In genomic region chr15:98096957-98097356, GRCm38 (mm10) we compare ENCODE assay signal across 10 mouse cellular contexts. TPM values are rescaled to one million over a fixed set of nuclear protein-coding genes. Genes with fewer than 3 reads are reported as not detected.
DNase-seq lines count a peak whose midpoint lies in the region; ATAC-seq and TF ChIP-seq lines count a peak whose summit lies in the region.
"Had no signal": no experiment of that assay in that cellular context is flagged by ENCODE, and none has a peak within 500 bp of the region (broad histone marks: within the 10 kb centered on the region; RNA-seq: fewer than 3 reads in every experiment).

No protein-coding gene starts in this region.

- WGBS in kidney, postnatal 0 days: 64% methylated on average over 3 of the region's 3 CpGs

- no peak for DNase-seq in kidney, postnatal 0 days (ENCODE audit: low spot score)
- DNase-seq in kidney, postnatal 36 days: no peak
- peak; percentile 33 for DNase-seq in 416B (ENCODE audit: low read depth)
- peak; percentile 53 to 55 for DNase-seq in B cell, adult 2 months
- no peak for DNase-seq in spleen, adult 18-20 months
- DNase-seq in heart, adult 9 months (ENCODE audit: low spot score in 2 of 2): no peak
- DNase-seq: cerebellum, postnatal 14 days had no signal

- no peak overlapping the region for H3K4me2 ChIP-seq in kidney, postnatal 0 days (ENCODE audit: low read length)
- H3K4me2 ChIP-seq: embryonic facial prominence, embryonic 15.5 days had no signal

- H3K27me3 ChIP-seq in kidney, postnatal 0 days (ENCODE audit: insufficient read depth, low read length): no peaks in the 10 kb centered on the region
- H3K27me3 ChIP-seq: embryonic facial prominence, embryonic 15.5 days had no signal

- peaks cover 6% of the 10 kb centered on the region; the same call in 1 of the 2 replicates for H3K4me1 ChIP-seq in kidney, postnatal 0 days (replicated peaks; ENCODE audit: insufficient read depth, low read length)
- no peaks in the 10 kb centered on the region for H3K4me1 ChIP-seq in bone marrow macrophage, adult 2 months (ENCODE audit: control insufficient read depth, insufficient read depth, low read length)

- TF ChIP-seq CTCF in kidney, postnatal 0 days (IDR thresholded peaks at IDR 0.05; ENCODE audit: low read depth): peak; percentile 31; the same call in 1 of the 2 replicates
- TF ChIP-seq CTCF in bone marrow macrophage, adult 2 months (IDR thresholded peaks at IDR 0.05; ENCODE audit: low read depth, low read length): peak; percentile 30; the same call in 1 of the 2 replicates

- no peaks in the 10 kb centered on the region for H3K36me3 ChIP-seq in kidney, postnatal 0 days (ENCODE audit: insufficient read depth, low read length)
- H3K36me3 ChIP-seq: embryonic facial prominence, embryonic 15.5 days; hindbrain, embryonic 10.5 days had no signal

- H3K9me3 ChIP-seq in kidney, postnatal 0 days (replicated peaks; ENCODE audit: low read length): no peaks in the 10 kb centered on the region
- H3K9me3 ChIP-seq: embryonic facial prominence, embryonic 15.5 days; hindbrain, embryonic 10.5 days had no signal

- no peak overlapping the region for H3K9ac ChIP-seq in kidney, postnatal 0 days (ENCODE audit: low read depth, low read length)
- H3K9ac ChIP-seq: embryonic facial prominence, embryonic 15.5 days had no signal

- ATAC-seq in kidney, postnatal 0 days (replicated peaks; ENCODE audit: low FRiP score, low read depth): no peak

- no peak for TF ChIP-seq POLR2A in bone marrow macrophage, adult 2 months (IDR thresholded peaks at IDR 0.05; ENCODE audit: borderline replicate concordance, low read depth, low read length)

- no peak overlapping the region for H3K27ac ChIP-seq in kidney, postnatal 0 days
- no peak overlapping the region for H3K27ac ChIP-seq in bone marrow macrophage, adult 2 months (ENCODE audit: insufficient read depth, low read depth, low read length)
- H3K27ac ChIP-seq: embryonic facial prominence, embryonic 15.5 days; hindbrain, embryonic 10.5 days had no signal

- H3K4me3 ChIP-seq in kidney, postnatal 0 days (replicated peaks; ENCODE audit: low read depth, low read length): no peak overlapping the region
- no peak overlapping the region for H3K4me3 ChIP-seq in bone marrow macrophage, adult 2 months (ENCODE audit: insufficient read depth, low read length)
- H3K4me3 ChIP-seq: embryonic facial prominence, embryonic 15.5 days; hindbrain, embryonic 10.5 days had no signal

RNA-seq across cellular contexts. Expression of gene Senp1, which starts 3.4 kb away (rescaled TPM):
- polyA plus RNA-seq in kidney, postnatal 0 days (2015; fragmentation: Nextera tagmentation; extraction: Ambion mirVana): 17.1 and 17.9 TPM in 2 replicates
- polyA plus RNA-seq in bone marrow macrophage, adult 2 months (2012; ENCODE audit: insufficient read depth, insufficient read length, missing spikeins): 16.7 and 18.7 TPM in 2 replicates

RNA-seq across cellular contexts. Expression of gene Pfkm, which starts 4.6 kb away (rescaled TPM):
- 34.2 and 35.3 TPM in 2 replicates for polyA plus RNA-seq in kidney, postnatal 0 days (2015; fragmentation: Nextera tagmentation; extraction: Ambion mirVana)
- 11.0 and 13.1 TPM in 2 replicates for polyA plus RNA-seq in bone marrow macrophage, adult 2 months (2012; ENCODE audit: insufficient read depth, insufficient read length, missing spikeins)

Comparison
In these comparisons a context has a peak if more than half of its experiments do, and no peak if none do; other contexts are left out.
1. DNase-seq: peak in 416B (single experiment) and B cell, adult 2 months (2 of 2); none in kidney, postnatal 0 days (single experiment), kidney, postnatal 36 days (0 of 2), spleen, adult 18-20 months (0 of 2) and heart, adult 9 months (0 of 2).